Mouse (Mus musculus): ENCODE results near the gene Blmh. TPM values are rescaled to one million over a fixed set of nuclear protein-coding genes. Genes with fewer than 3 reads are reported as not detected.

The Blmh gene
- polyA plus RNA-seq, 1 experiment, result 5.9 TPM

GRCm38 (mm10) chr11:76892972-76893371 is 31.6 kb upstream of the Blmh start:
- TF ChIP-seq CTCF (IDR thresholded peaks at IDR 0.05; ENCODE audit: extremely low read depth, insufficient read depth, insufficient read length, insufficient replicate concordance) (no peak), POLR2A (IDR thresholded peaks at IDR 0.05; ENCODE audit: low read depth, low read length) (no peak)
- no peak overlapping the region for H3K27ac ChIP-seq (ENCODE audit: insufficient read depth, low read length)

GRCm38 (mm10) chr11:76893570-76893969 is 31.0 kb upstream of the Blmh start:
- 9% methylated on average over 4 of the region's 4 CpGs for WGBS
- Histone ChIP-seq H3K4me3 (ENCODE audit: extremely low read depth, insufficient read depth, insufficient read length) (no peak overlapping the region), H3K36me3 (ENCODE audit: control insufficient read depth, insufficient read depth, low read length) (no peaks in the 10 kb centered on the region), H3K4me1 (ENCODE audit: control insufficient read depth, insufficient read depth, insufficient read length) (peaks cover 2% of the 10 kb centered on the region; the same call in 1 of the 2 replicates), H3K27me3 (ENCODE audit: control insufficient read depth, insufficient read depth, low read length) (no peaks in the 10 kb centered on the region), H3K27ac (ENCODE audit: insufficient read depth, low read length) (no peak overlapping the region)
- DNase-seq (ENCODE audit: low read depth in 1 of 2, low spot score in 2 of 2), result no peak
- TF ChIP-seq POLR2A (IDR thresholded peaks at IDR 0.05; ENCODE audit: low read depth, low read length) (no peak), CTCF (IDR thresholded peaks at IDR 0.05; ENCODE audit: extremely low read depth, insufficient read depth, insufficient read length, insufficient replicate concordance) (no peak)

More at GRCm38 (mm10) chr11:76892972-76893371, 31.6 kb upstream of the Blmh start:
- 72% methylated on average over 3 of the region's 3 CpGs for WGBS
- peaks cover 2% of the 10 kb centered on the region; the same call in 1 of the 2 replicates for H3K4me1 ChIP-seq (ENCODE audit: control insufficient read depth, insufficient read depth, insufficient read length)
- no peak overlapping the region for H3K4me3 ChIP-seq (ENCODE audit: extremely low read depth, insufficient read depth, insufficient read length)
- no peaks in the 10 kb centered on the region for H3K36me3 ChIP-seq (ENCODE audit: control insufficient read depth, insufficient read depth, low read length)
- no peaks in the 10 kb centered on the region for H3K27me3 ChIP-seq (ENCODE audit: control insufficient read depth, insufficient read depth, low read length)
- DNase-seq (ENCODE audit: low read depth in 1 of 2, low spot score in 2 of 2), result no peak

- 34% methylated on average over 5 of the region's 5 CpGs for WGBS
- Histone ChIP-seq H3K27me3 (ENCODE audit: control insufficient read depth, insufficient read depth, low read length) (no peaks in the 10 kb centered on the region), H3K4me3 (ENCODE audit: extremely low read depth, insufficient read depth, insufficient read length) (no peak overlapping the region), H3K27ac (ENCODE audit: insufficient read depth, low read length) (no peak overlapping the region), H3K4me1 (ENCODE audit: control insufficient read depth, insufficient read depth, insufficient read length) (peaks cover 2% of the 10 kb centered on the region; the same call in 1 of the 2 replicates), H3K36me3 (ENCODE audit: control insufficient read depth, insufficient read depth, low read length) (no peaks in the 10 kb centered on the region)
- DNase-seq (ENCODE audit: low read depth in 1 of 2, low spot score in 2 of 2), result peak; percentile 3 to 17
- TF ChIP-seq CTCF (IDR thresholded peaks at IDR 0.05; ENCODE audit: extremely low read depth, insufficient read depth, insufficient read length, insufficient replicate concordance) (peak; percentile 37; the same call in 1 of the 2 replicates), POLR2A (IDR thresholded peaks at IDR 0.05; ENCODE audit: low read depth, low read length) (no peak)
Measured at GRCm38 (mm10) chr11:76894240-76894639, 30.4 kb upstream of the Blmh start.

GRCm38 (mm10) chr11:76896360-76896759 is 28.2 kb upstream of the Blmh start:
- Histone ChIP-seq H3K4me3 (ENCODE audit: extremely low read depth, insufficient read depth, insufficient read length) (no peak overlapping the region), H3K4me1 (ENCODE audit: control insufficient read depth, insufficient read depth, insufficient read length) (peaks cover 2% of the 10 kb centered on the region; the same call in 1 of the 2 replicates), H3K27ac (ENCODE audit: insufficient read depth, low read length) (no peak overlapping the region), H3K36me3 (ENCODE audit: control insufficient read depth, insufficient read depth, low read length) (no peaks in the 10 kb centered on the region), H3K27me3 (ENCODE audit: control insufficient read depth, insufficient read depth, low read length) (no peaks in the 10 kb centered on the region)
- 78% methylated on average over 6 of the region's 6 CpGs for WGBS
- TF ChIP-seq CTCF (IDR thresholded peaks at IDR 0.05; ENCODE audit: extremely low read depth, insufficient read depth, insufficient read length, insufficient replicate concordance), result no peak
- no peak for TF ChIP-seq POLR2A (IDR thresholded peaks at IDR 0.05; ENCODE audit: low read depth, low read length)
- DNase-seq (ENCODE audit: low read depth in 1 of 2, low spot score in 2 of 2), result no peak

- Histone ChIP-seq H3K27me3 (ENCODE audit: control insufficient read depth, insufficient read depth, low read length) (no peaks in the 10 kb centered on the region), H3K4me1 (ENCODE audit: control insufficient read depth, insufficient read depth, insufficient read length) (no peaks in the 10 kb centered on the region), H3K27ac (ENCODE audit: insufficient read depth, low read length) (no peak overlapping the region), H3K4me3 (ENCODE audit: extremely low read depth, insufficient read depth, insufficient read length) (no peak overlapping the region), H3K36me3 (ENCODE audit: control insufficient read depth, insufficient read depth, low read length) (no peaks in the 10 kb centered on the region)
- TF ChIP-seq CTCF (IDR thresholded peaks at IDR 0.05; ENCODE audit: extremely low read depth, insufficient read depth, insufficient read length, insufficient replicate concordance) (no peak), POLR2A (IDR thresholded peaks at IDR 0.05; ENCODE audit: low read depth, low read length) (no peak)
- 70% methylated on average over 1 of the region's 1 CpGs for WGBS
- no peak for DNase-seq (ENCODE audit: low read depth in 1 of 2, low spot score in 2 of 2)
Measured at GRCm38 (mm10) chr11:76897126-76897525, 27.5 kb upstream of the Blmh start.

GRCm38 (mm10) chr11:76897871-76898270 is 26.7 kb upstream of the Blmh start:
- no peak overlapping the region for H3K27ac ChIP-seq (ENCODE audit: insufficient read depth, low read length)
- H3K27me3 ChIP-seq (ENCODE audit: control insufficient read depth, insufficient read depth, low read length), result no peaks in the 10 kb centered on the region
- 63% methylated on average over 3 of the region's 3 CpGs for WGBS
- H3K36me3 ChIP-seq (ENCODE audit: control insufficient read depth, insufficient read depth, low read length), result no peaks in the 10 kb centered on the region
- TF ChIP-seq CTCF (IDR thresholded peaks at IDR 0.05; ENCODE audit: extremely low read depth, insufficient read depth, insufficient read length, insufficient replicate concordance), result no peak
- TF ChIP-seq POLR2A (IDR thresholded peaks at IDR 0.05; ENCODE audit: low read depth, low read length), result no peak
- no peaks in the 10 kb centered on the region for H3K4me1 ChIP-seq (ENCODE audit: control insufficient read depth, insufficient read depth, insufficient read length)
- no peak overlapping the region for H3K4me3 ChIP-seq (ENCODE audit: extremely low read depth, insufficient read depth, insufficient read length)
- DNase-seq (ENCODE audit: low read depth in 1 of 2, low spot score in 2 of 2), result no peak

GRCm38 (mm10) chr11:76898751-76899150 is 25.9 kb upstream of the Blmh start:
- H3K27ac ChIP-seq (ENCODE audit: insufficient read depth, low read length), result no peak overlapping the region
- H3K4me1 ChIP-seq (ENCODE audit: control insufficient read depth, insufficient read depth, insufficient read length), result no peaks in the 10 kb centered on the region
- no peaks in the 10 kb centered on the region for H3K27me3 ChIP-seq (ENCODE audit: control insufficient read depth, insufficient read depth, low read length)
- TF ChIP-seq POLR2A (IDR thresholded peaks at IDR 0.05; ENCODE audit: low read depth, low read length), result no peak
- no peak for TF ChIP-seq CTCF (IDR thresholded peaks at IDR 0.05; ENCODE audit: extremely low read depth, insufficient read depth, insufficient read length, insufficient replicate concordance)
- WGBS, result 60% methylated on average over 3 of the region's 3 CpGs
- H3K4me3 ChIP-seq (ENCODE audit: extremely low read depth, insufficient read depth, insufficient read length), result no peak overlapping the region
- H3K36me3 ChIP-seq (ENCODE audit: control insufficient read depth, insufficient read depth, low read length), result no peaks in the 10 kb centered on the region
- DNase-seq (ENCODE audit: low read depth in 1 of 2, low spot score in 2 of 2), result no peak
